Mouse (Mus musculus): Measurements from ENCODE around the gene Tmem62. TPM values are rescaled to one million over a fixed set of nuclear protein-coding genes. Genes with fewer than 3 reads are reported as not detected.

The Tmem62 gene
- polyA plus RNA-seq (2012; rRNA removed; ENCODE audit: low replicate concordance), result 3.5 and 4.1 TPM in 2 replicates

DNA sequence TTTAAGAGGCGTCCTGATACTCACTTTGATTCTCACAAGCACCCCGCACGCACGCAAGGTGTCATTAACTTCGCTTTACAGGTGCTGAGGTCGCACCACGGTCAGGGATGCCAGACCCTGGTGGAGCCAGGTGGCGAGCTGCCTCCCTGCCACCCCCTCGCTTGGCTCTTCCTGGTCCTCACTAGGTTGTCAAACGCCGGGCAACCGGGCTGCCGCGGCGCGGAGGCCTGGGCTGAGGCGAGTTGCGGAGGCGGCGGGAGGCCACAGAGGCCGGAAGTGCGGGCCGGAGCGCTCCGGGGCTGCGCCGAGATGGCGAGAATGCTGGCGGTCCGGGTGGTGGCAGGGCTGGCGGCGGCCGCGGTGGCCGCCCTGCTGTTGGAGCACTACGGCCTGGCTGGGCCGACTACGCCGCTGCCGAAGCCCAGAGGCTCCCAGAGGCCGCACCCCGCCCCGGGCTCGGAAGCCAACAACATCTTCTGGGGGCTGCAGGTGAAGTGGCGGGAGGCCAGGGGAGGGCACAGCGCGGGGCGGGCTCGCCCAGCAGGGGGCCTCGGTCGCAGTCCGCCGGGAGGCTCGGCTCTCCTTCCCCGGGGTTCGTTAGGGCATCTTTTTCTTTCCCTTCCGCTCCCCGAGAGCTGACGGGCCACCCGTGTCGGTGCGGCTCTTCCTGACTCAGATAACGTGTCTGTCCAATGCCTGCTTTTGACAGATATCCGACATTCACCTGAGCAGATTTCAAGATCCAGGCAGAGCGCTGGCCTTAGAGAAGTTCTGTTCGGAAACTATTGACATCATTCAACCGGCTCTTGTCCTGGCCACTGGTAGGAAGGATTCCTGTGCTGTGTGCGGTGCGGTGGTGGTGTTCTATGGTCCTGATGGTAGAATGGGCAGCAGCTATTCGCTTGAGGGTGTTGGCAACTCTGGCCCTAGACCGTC, at the start of gene Tmem62:
Gene Tmem62, plus strand, starts transcription at position 28 of the 936 bp plus-strand sequence.

GRCm38 (mm10) chr2:120970559-120971080, 6.2 kb upstream of the Tmem62 start, which contains the start of gene Ubr1:
Ubr1 (minus strand) TSS chr2:120970715.

DNA sequence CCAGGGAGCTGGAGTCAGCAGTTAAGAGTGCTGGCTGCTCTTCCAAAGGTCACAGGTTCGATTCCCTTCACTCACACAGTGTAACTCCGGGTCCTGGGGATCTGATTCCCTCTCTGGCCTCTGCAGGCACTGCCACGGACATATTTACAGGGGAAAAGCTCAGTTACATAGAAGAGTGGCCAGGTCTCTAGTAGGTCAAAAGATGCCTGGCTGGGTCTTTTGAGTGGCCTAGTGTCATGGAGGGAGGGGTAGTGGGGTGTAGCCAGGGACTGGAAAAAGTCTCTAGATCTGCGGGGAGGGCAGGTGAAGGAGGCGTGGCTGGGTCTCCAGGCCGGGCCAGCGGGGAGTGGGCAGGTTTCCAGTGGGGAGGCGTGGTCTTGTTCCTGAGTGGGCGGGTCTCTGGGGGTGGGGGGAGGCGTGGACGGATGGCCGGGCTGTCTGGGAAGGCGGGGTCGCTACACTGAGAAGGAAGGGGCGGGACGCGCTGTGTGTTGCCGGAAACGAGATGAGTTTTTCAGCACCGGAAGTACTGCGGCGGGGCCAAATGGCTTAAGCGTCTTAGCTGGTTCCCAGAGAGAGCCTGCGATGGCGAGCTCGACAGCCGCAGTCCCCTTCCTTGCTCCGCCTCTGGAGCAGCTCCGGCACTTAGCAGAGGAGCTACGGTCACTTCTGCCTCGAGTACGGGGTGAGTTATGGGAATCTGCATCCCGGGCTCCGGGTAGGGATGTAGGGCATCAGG, 31.3 kb downstream of the Tmem62 start, which contains the start of gene Ccndbp1:
Gene Ccndbp1, plus strand, starts transcription at position 479 of the 739 bp plus-strand sequence.

GRCm38 (mm10) chr2:121036733-121037341, 60.0 kb downstream of the Tmem62 start, which contains the start of gene Epb42:
Epb42 (minus strand) TSS chr2:121037072.

Other genes with a start within 250 kb of the Tmem62 start
- 14.7 and 15.6 TPM in 2 replicates for gene Cdan1, start 126.9 kb upstream of the Tmem62 start, polyA plus RNA-seq (2012; rRNA removed; ENCODE audit: low replicate concordance)
- 1.2 and 3.5 TPM in 2 replicates for gene Ttbk2, start 126.4 kb upstream of the Tmem62 start, polyA plus RNA-seq (2012; rRNA removed; ENCODE audit: low replicate concordance)
- gene Ubr1, start 6.3 kb upstream of the Tmem62 start, polyA plus RNA-seq (2012; rRNA removed; ENCODE audit: low replicate concordance), result 4.0 and 7.2 TPM in 2 replicates
- gene Ccndbp1, start 31.4 kb downstream of the Tmem62 start, polyA plus RNA-seq (2012; rRNA removed; ENCODE audit: low replicate concordance), result 6.6 and 7.3 TPM in 2 replicates
- gene Epb42, start 60.1 kb downstream of the Tmem62 start, polyA plus RNA-seq (2012; rRNA removed; ENCODE audit: low replicate concordance), result 0.22 and 0.28 TPM in 2 replicates
- 0.04 and 0.26 TPM in 2 replicates for gene Tgm5, start 108.8 kb downstream of the Tmem62 start, polyA plus RNA-seq (2012; rRNA removed; ENCODE audit: low replicate concordance)
- not detected in 2 replicates for gene Tgm7, start 132.8 kb downstream of the Tmem62 start, polyA plus RNA-seq (2012; rRNA removed; ENCODE audit: low replicate concordance)
- gene Adal, start 163.4 kb downstream of the Tmem62 start, polyA plus RNA-seq (2012; rRNA removed; ENCODE audit: low replicate concordance), result 0.78 and 2.4 TPM in 2 replicates
- 6.7 and 9.9 TPM in 2 replicates for gene Lcmt2, start 163.6 kb downstream of the Tmem62 start, polyA plus RNA-seq (2012; rRNA removed; ENCODE audit: low replicate concordance)
- 8.6 and 20.6 TPM in 2 replicates for gene Tubgcp4, start 193.6 kb downstream of the Tmem62 start, polyA plus RNA-seq (2012; rRNA removed; ENCODE audit: low replicate concordance)
- 1.4 and 2.0 TPM in 2 replicates for gene Zscan29, start 194.1 kb downstream of the Tmem62 start, polyA plus RNA-seq (2012; rRNA removed; ENCODE audit: low replicate concordance)

Measured in duodenum, adult 2 months (tissue).